Mouse (Mus musculus): ENCODE measurements around the gene Acrbp. TPM values are rescaled to one million over a fixed set of nuclear protein-coding genes. Genes with fewer than 3 reads are reported as not detected.

The Acrbp gene
- 11.1 TPM for polyA plus RNA-seq (2015; fragmentation: Illumina TruSeq; extraction: RNeasy Lipid Tissue Mini Kit (QIAGEN cat#74804); ENCODE audit: low read depth, low replicate concordance)

DNA sequence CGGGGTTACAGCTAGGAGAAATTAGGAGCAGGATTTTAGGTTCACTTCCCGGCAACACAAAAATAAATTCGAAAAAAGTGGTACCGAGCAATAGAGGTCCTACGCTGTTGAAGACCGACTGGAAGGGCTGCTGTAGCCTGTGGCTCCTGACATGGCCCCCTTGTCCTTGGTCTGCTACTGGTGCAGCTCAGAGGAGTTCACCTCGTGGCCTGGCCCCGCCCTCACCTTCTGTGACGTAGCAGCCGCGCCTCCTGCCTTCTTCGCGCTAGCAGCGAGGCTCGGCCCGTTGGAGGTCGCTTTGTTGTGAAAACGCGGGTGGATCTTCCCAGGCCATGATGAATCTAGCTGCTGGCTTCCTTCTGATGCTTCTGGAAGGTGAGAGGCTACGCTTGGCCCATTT lies at the start of gene Acrbp:
Acrbp (plus strand) TSS at position 12 of the 400 bp plus-strand sequence.

DNA sequence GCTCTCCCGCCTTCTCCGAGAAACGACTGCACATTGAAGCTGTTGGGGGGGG lies 40.5 kb upstream of the Acrbp start, which contains the start of gene Zfp384:
Zfp384 (plus strand) TSS at position 17 of the 52 bp plus-strand sequence.

DNA sequence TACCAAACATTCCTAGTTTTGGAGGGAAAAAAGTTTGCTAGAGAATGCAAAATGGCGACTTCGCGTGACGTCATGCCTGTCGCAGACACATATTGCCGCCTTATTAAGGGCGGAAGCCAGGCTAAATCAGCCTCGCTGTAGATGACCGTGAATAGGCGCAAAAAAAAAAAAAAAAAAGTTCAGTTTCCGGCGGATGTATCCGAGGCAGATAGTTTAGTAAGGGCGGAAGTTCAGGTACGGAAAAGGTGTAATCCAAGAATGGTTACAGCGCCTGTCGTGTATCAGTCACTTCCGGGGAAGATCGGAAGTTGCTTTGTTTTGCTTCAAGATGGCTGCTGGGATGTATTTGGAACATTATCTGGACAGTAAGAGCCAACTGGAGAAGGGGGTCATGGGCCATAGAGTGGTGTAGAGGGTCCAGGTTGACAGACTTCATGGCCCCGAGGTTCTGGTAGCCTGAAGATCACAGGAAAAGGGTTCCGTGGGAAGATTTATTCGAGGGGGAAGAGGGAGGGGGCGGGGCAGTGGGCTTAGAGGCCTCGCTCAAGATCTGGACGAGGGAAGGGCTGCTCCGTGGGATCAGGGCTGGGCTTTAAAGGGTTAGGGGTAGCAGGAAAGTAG lies 9.8 kb upstream of the Acrbp start, which contains the start of gene Ing4:
Ing4 (plus strand) TSS at position 228 of the 621 bp plus-strand sequence.

DNA sequence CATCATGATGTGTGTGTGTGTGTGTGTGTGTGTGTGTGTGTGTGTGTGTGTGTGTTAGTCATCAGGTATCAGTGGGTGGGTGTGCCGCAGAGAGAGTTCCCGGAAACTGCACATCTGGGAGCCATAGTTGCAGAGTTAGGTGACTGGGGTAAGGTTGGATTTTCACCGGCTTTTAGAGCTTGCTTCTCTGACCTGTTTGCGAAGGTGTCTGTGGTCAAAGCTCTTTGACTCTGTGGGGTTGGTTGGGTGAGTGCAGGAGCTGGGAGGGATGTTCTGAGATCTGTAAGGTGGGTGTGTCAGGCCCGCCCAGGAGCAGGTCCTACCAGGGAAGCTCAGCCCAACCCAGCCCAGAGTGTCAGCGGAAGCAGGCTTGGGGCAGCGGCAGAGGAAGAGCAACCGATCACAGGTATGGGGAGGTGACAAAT lies 18.1 kb downstream of the Acrbp start, which contains the start of gene Lpar5:
Lpar5 (plus strand) TSS at position 350 of the 425 bp plus-strand sequence.

DNA sequence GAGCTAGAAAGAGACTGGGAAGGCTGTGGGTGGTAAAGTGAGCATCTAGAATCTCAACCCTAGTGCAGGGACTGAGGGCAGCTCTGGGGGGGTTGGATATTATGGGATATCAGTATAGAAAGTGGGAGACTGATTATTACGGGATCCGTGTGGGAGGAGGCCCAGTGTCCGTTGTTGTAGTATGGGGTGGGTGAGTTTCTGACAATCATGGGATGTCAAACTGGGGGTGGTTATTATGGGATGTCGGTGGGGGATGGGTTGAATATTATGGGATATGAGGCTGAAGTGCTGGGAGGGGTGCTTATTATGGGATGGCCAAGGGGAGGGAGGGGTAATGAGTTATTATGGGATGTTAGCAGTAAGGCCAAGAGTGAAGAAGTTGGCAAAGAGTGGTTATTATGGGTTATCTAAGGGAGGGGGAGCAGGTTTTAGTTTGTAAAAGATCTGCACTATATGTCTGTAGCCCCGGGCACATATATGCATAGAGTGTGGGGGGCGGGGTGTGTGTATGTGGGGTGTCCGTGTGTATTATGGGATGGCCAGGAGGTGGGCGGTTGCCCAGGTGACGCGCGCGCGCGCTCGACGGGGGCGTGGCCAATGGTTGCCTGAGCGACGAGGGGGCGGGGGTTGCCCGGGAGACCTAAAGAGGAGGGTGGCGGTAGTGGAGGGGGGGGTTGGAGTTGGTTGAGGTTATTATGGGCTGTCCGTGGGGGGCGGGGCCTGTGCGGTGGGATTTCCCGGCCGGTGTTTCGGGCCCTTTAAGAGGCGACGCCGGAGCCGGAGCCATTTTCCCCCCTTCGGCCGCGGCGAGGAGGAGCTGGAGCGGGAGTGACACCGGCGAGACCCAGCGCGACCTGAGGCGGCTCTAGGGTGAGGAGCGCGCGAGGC lies 46.1 kb downstream of the Acrbp start, which contains the start of gene Chd4:
Chd4 (plus strand) TSS at position 591 of the 888 bp plus-strand sequence.

Other genes with a start within 250 kb of the Acrbp start
- gene Spsb2, start 241.0 kb upstream of the Acrbp start, polyA plus RNA-seq (2015; fragmentation: Illumina TruSeq; extraction: RNeasy Lipid Tissue Mini Kit (QIAGEN cat#74804); ENCODE audit: low read depth, low replicate concordance) = 3.1 TPM
- 974 TPM for gene Tpi1, start 235.4 kb upstream of the Acrbp start, polyA plus RNA-seq (2015; fragmentation: Illumina TruSeq; extraction: RNeasy Lipid Tissue Mini Kit (QIAGEN cat#74804); ENCODE audit: low read depth, low replicate concordance)
- gene Usp5, start 220.2 kb upstream of the Acrbp start, polyA plus RNA-seq (2015; fragmentation: Illumina TruSeq; extraction: RNeasy Lipid Tissue Mini Kit (QIAGEN cat#74804); ENCODE audit: low read depth, low replicate concordance) = 163 TPM
- gene Cdca3, start 220.1 kb upstream of the Acrbp start, polyA plus RNA-seq (2015; fragmentation: Illumina TruSeq; extraction: RNeasy Lipid Tissue Mini Kit (QIAGEN cat#74804); ENCODE audit: low read depth, low replicate concordance) = 1.8 TPM
- 0.33 TPM for gene Gnb3, start 209.4 kb upstream of the Acrbp start, polyA plus RNA-seq (2015; fragmentation: Illumina TruSeq; extraction: RNeasy Lipid Tissue Mini Kit (QIAGEN cat#74804); ENCODE audit: low read depth, low replicate concordance)
- 32.1 TPM for gene P3h3, start 191.9 kb upstream of the Acrbp start, polyA plus RNA-seq (2015; fragmentation: Illumina TruSeq; extraction: RNeasy Lipid Tissue Mini Kit (QIAGEN cat#74804); ENCODE audit: low read depth, low replicate concordance)
- gene Gpr162, start 185.7 kb upstream of the Acrbp start, polyA plus RNA-seq (2015; fragmentation: Illumina TruSeq; extraction: RNeasy Lipid Tissue Mini Kit (QIAGEN cat#74804); ENCODE audit: low read depth, low replicate concordance) = 147 TPM
- gene Cd4, start 161.5 kb upstream of the Acrbp start, polyA plus RNA-seq (2015; fragmentation: Illumina TruSeq; extraction: RNeasy Lipid Tissue Mini Kit (QIAGEN cat#74804); ENCODE audit: low read depth, low replicate concordance) = 8.6 TPM
- 5.8 TPM for gene Lag3, start 138.0 kb upstream of the Acrbp start, polyA plus RNA-seq (2015; fragmentation: Illumina TruSeq; extraction: RNeasy Lipid Tissue Mini Kit (QIAGEN cat#74804); ENCODE audit: low read depth, low replicate concordance)
- 1,005 TPM for gene Ptms, start 129.6 kb upstream of the Acrbp start, polyA plus RNA-seq (2015; fragmentation: Illumina TruSeq; extraction: RNeasy Lipid Tissue Mini Kit (QIAGEN cat#74804); ENCODE audit: low read depth, low replicate concordance)
- gene Mlf2, start 118.3 kb upstream of the Acrbp start, polyA plus RNA-seq (2015; fragmentation: Illumina TruSeq; extraction: RNeasy Lipid Tissue Mini Kit (QIAGEN cat#74804); ENCODE audit: low read depth, low replicate concordance) = 658 TPM
- gene Cops7a, start 84.2 kb upstream of the Acrbp start, polyA plus RNA-seq (2015; fragmentation: Illumina TruSeq; extraction: RNeasy Lipid Tissue Mini Kit (QIAGEN cat#74804); ENCODE audit: low read depth, low replicate concordance) = 223 TPM
- gene Pianp, start 53.0 kb upstream of the Acrbp start, polyA plus RNA-seq (2015; fragmentation: Illumina TruSeq; extraction: RNeasy Lipid Tissue Mini Kit (QIAGEN cat#74804); ENCODE audit: low read depth, low replicate concordance) = 147 TPM
- 32.4 TPM for gene Zfp384, start 40.5 kb upstream of the Acrbp start, polyA plus RNA-seq (2015; fragmentation: Illumina TruSeq; extraction: RNeasy Lipid Tissue Mini Kit (QIAGEN cat#74804); ENCODE audit: low read depth, low replicate concordance)
- gene Ing4, start 9.9 kb upstream of the Acrbp start, polyA plus RNA-seq (2015; fragmentation: Illumina TruSeq; extraction: RNeasy Lipid Tissue Mini Kit (QIAGEN cat#74804); ENCODE audit: low read depth, low replicate concordance) = 59.0 TPM
- gene Lpar5, start 18.2 kb downstream of the Acrbp start, polyA plus RNA-seq (2015; fragmentation: Illumina TruSeq; extraction: RNeasy Lipid Tissue Mini Kit (QIAGEN cat#74804); ENCODE audit: low read depth, low replicate concordance) = not detected
- gene Chd4, start 46.3 kb downstream of the Acrbp start, polyA plus RNA-seq (2015; fragmentation: Illumina TruSeq; extraction: RNeasy Lipid Tissue Mini Kit (QIAGEN cat#74804); ENCODE audit: low read depth, low replicate concordance) = 73.7 TPM
- gene Nop2, start 82.2 kb downstream of the Acrbp start, polyA plus RNA-seq (2015; fragmentation: Illumina TruSeq; extraction: RNeasy Lipid Tissue Mini Kit (QIAGEN cat#74804); ENCODE audit: low read depth, low replicate concordance) = 19.9 TPM
- 47.2 TPM for gene Iffo1, start 95.6 kb downstream of the Acrbp start, polyA plus RNA-seq (2015; fragmentation: Illumina TruSeq; extraction: RNeasy Lipid Tissue Mini Kit (QIAGEN cat#74804); ENCODE audit: low read depth, low replicate concordance)
- gene Gapdh, start 116.8 kb downstream of the Acrbp start, polyA plus RNA-seq (2015; fragmentation: Illumina TruSeq; extraction: RNeasy Lipid Tissue Mini Kit (QIAGEN cat#74804); ENCODE audit: low read depth, low replicate concordance) = 3,136 TPM
- gene Ncapd2, start 142.0 kb downstream of the Acrbp start, polyA plus RNA-seq (2015; fragmentation: Illumina TruSeq; extraction: RNeasy Lipid Tissue Mini Kit (QIAGEN cat#74804); ENCODE audit: low read depth, low replicate concordance) = 21.1 TPM
- gene Mrpl51, start 142.1 kb downstream of the Acrbp start, polyA plus RNA-seq (2015; fragmentation: Illumina TruSeq; extraction: RNeasy Lipid Tissue Mini Kit (QIAGEN cat#74804); ENCODE audit: low read depth, low replicate concordance) = 88.5 TPM
- 241 TPM for gene Vamp1, start 165.9 kb downstream of the Acrbp start, polyA plus RNA-seq (2015; fragmentation: Illumina TruSeq; extraction: RNeasy Lipid Tissue Mini Kit (QIAGEN cat#74804); ENCODE audit: low read depth, low replicate concordance)
- gene Tapbpl, start 182.2 kb downstream of the Acrbp start, polyA plus RNA-seq (2015; fragmentation: Illumina TruSeq; extraction: RNeasy Lipid Tissue Mini Kit (QIAGEN cat#74804); ENCODE audit: low read depth, low replicate concordance) = 6.2 TPM
- gene Cd27, start 187.3 kb downstream of the Acrbp start, polyA plus RNA-seq (2015; fragmentation: Illumina TruSeq; extraction: RNeasy Lipid Tissue Mini Kit (QIAGEN cat#74804); ENCODE audit: low read depth, low replicate concordance) = not detected
- gene Tuba3a, start 236.4 kb downstream of the Acrbp start, polyA plus RNA-seq (2015; fragmentation: Illumina TruSeq; extraction: RNeasy Lipid Tissue Mini Kit (QIAGEN cat#74804); ENCODE audit: low read depth, low replicate concordance) = not detected

Data from brain, adult 10 weeks (tissue).